Mouse (Mus musculus): Measurements from ENCODE around the gene Prcd.
"Not testable (repeated sequence)": the region's sequence is repeated elsewhere in the genome, so short reads cannot be mapped to it uniquely, and the experiment has no call there.

Prcd gene

GRCm38 (mm10) chr11:116669787-116670365 lies 16.5 kb downstream of the Prcd start:
- no peak for DNase-seq

GRCm38 (mm10) chr11:116670386-116670785 lies 17.1 kb downstream of the Prcd start:
- DNase-seq, result no peak

- DNase-seq, result peak; percentile 96 to 98
Measured at GRCm38 (mm10) chr11:116671112-116671844, 17.9 kb downstream of the Prcd start.

GRCm38 (mm10) chr11:116671845-116672434 lies 18.6 kb downstream of the Prcd start:
- no peak for DNase-seq

- DNase-seq, result no peak
Measured at GRCm38 (mm10) chr11:116672595-116672994, 19.3 kb downstream of the Prcd start.

GRCm38 (mm10) chr11:116673410-116673809 lies 20.1 kb downstream of the Prcd start:
- no peak for DNase-seq

GRCm38 (mm10) chr11:116674616-116675379 lies 21.5 kb downstream of the Prcd start:
- DNase-seq, result no peak

- DNase-seq, result not testable (repeated sequence)
Measured at GRCm38 (mm10) chr11:116675429-116675828, 22.1 kb downstream of the Prcd start.

GRCm38 (mm10) chr11:116676175-116676976 lies 23.0 kb downstream of the Prcd start:
- no peak for DNase-seq

- no peak for DNase-seq
Measured at GRCm38 (mm10) chr11:116677711-116678441, 24.5 kb downstream of the Prcd start.

- no peak for DNase-seq
Measured at GRCm38 (mm10) chr11:116679148-116679547, 25.8 kb downstream of the Prcd start.

GRCm38 (mm10) chr11:116680321-116681091 lies 27.2 kb downstream of the Prcd start:
- no peak for DNase-seq

GRCm38 (mm10) chr11:116681147-116681546 lies 27.8 kb downstream of the Prcd start:
- no peak for DNase-seq

GRCm38 (mm10) chr11:116682501-116683144 lies 29.3 kb downstream of the Prcd start:
- DNase-seq, result no peak

GRCm38 (mm10) chr11:116683777-116684176 lies 30.4 kb downstream of the Prcd start:
- DNase-seq, result no peak

GRCm38 (mm10) chr11:116685729-116686128 lies 32.4 kb downstream of the Prcd start:
- DNase-seq, result no peak

GRCm38 (mm10) chr11:116687897-116688296 lies 34.6 kb downstream of the Prcd start:
- no peak for DNase-seq

GRCm38 (mm10) chr11:116689622-116690021 lies 36.3 kb downstream of the Prcd start:
- no peak for DNase-seq

GRCm38 (mm10) chr11:116690701-116691575 lies 37.6 kb downstream of the Prcd start:
- DNase-seq, result no peak
